Mouse (Mus musculus) hindbrain, embryonic 13.5 days (tissue): ENCODE measurements around the gene Ccdc47. TPM values are rescaled to one million over a fixed set of nuclear protein-coding genes. Genes with fewer than 3 reads are reported as not detected.
A peak's percentile ranks its signal among the peaks of the same experiment; 100 is the strongest.
"Not testable (repeated sequence)": the region's sequence is repeated elsewhere in the genome, so short reads cannot be mapped to it uniquely, and the experiment has no call there.

ENCODE experiments used
- ATAC-seq: fragments of 200-750 bp; cut with Nextera tagmentation; 2 replicates; pipeline ENCODE4 v1.8.0; 2017; ENCODE audit warnings: moderate TSS enrichment; ENCODE audit not compliant: low FRiP score
- H3K27ac ChIP-seq: fragments of 300-500 bp; sonication (generic); 2 replicates; pipeline ENCODE4 v1.5.1; 2015; ENCODE audit warnings: inconsistent platforms, mild to moderate bottlenecking, moderate library complexity
- H3K27me3 ChIP-seq: fragments of 300-500 bp; sonication (generic); 2 replicates; pipeline ENCODE4 v1.6.1; 2015; ENCODE audit warnings: mild to moderate bottlenecking, inconsistent platforms
- H3K36me3 ChIP-seq: fragments of 300-500 bp; sonication (generic); 2 replicates; pipeline ENCODE4 v1.6.1; 2015; ENCODE audit warnings: mild to moderate bottlenecking, inconsistent platforms
- H3K4me1 ChIP-seq: fragments of 300-500 bp; sonication (generic); replicated peaks from 2 replicates; pipeline ENCODE4 v1.6.1; 2015; ENCODE audit warnings: inconsistent platforms
- H3K4me2 ChIP-seq: fragments of 300-500 bp; sonication (generic); 2 replicates; pipeline ENCODE4 v1.6.1; 2015; ENCODE audit warnings: inconsistent platforms, mild to moderate bottlenecking, moderate library complexity
- H3K4me3 ChIP-seq: fragments of 300-500 bp; sonication (generic); 2 replicates; pipeline ENCODE4 v1.5.1; 2015; ENCODE audit warnings: mild to moderate bottlenecking, inconsistent platforms
- H3K9ac ChIP-seq: fragments of 300-500 bp; sonication (generic); 2 replicates; pipeline ENCODE4 v1.6.1; 2015; ENCODE audit warnings: mild to moderate bottlenecking, inconsistent platforms
- H3K9me3 ChIP-seq: fragments of 300-500 bp; sonication (generic); 2 replicates; pipeline ENCODE4 v1.6.1; 2016; ENCODE audit warnings: inconsistent platforms
- WGBS: fragments of 180-500 bp; shearing (Covaris S2); methylation state at CpG from one replicate; pipeline ENCODE4 v1.1.7; 2015; 5-methylcytosine and 5-hydroxymethylcytosine counted together
- polyA plus RNA-seq: library from polyadenylated mRNA; unstranded; fragments of >200 nt; fragmentation: Nextera tagmentation; extraction: Ambion mirVana; gene quantifications from 2 replicates; pipeline ENCODE4 v1.2.1, GENCODE M21; 2015

The Ccdc47 gene
- polyA plus RNA-seq, result 97.0 and 106 TPM in 2 replicates

DNA sequence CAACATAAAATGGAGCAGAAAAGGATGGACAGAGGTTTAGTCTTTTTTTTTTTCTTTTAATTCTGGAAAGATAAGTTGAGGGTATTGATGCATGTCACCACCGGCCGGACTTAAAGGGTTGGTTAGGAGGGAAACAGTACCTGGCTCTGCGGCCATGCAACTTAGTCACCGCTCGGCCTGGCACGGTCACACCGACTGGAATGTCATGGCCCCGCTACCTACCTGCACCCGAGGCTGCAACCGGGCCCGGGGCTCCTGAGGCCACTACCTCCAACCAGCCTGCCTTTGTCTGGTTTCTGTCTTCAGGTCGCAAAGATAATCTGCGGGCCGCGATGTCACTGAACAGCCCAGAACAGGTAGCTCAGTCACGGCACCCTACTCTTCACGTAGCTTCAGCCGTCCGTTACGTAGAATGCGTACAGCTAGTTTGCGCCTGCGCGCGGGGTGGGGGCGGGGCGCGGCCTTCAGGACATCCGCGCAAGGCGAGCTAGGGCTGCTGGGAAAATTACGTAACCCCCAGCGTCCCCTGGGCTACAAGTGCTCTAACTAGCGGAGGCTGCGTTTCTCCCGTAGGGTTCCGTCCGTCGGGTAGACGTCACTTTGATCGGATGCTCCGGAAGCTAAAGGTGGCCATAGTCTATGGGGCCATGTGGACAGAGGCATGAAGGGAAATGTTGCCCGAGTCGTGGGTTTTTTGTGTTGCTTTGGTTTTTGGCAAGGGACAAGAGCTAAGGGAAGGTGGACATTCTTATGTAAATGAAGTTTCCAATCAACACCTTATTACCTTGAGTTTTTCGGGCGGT lies at the start of gene Ccdc47:
Gene Ccdc47, minus strand, starts transcription at position 418 of the 803 bp plus-strand sequence.
- H3K27ac ChIP-seq, result peak within 1 kb of the TSS; percentile 94
- peaks cover 46% of the 10 kb centered on the region for H3K4me1 ChIP-seq
- WGBS, result under 1% methylated on average over 46 of the region's 46 CpGs
- H3K9me3 ChIP-seq, result no peaks in the 10 kb centered on the region
- H3K36me3 ChIP-seq, result peaks cover 20% of the 10 kb centered on the region
- peak within 1 kb of the TSS; percentile 72 for H3K4me2 ChIP-seq
- H3K9ac ChIP-seq, result peak within 1 kb of the TSS; percentile 97
- H3K4me3 ChIP-seq, result peak within 1 kb of the TSS; percentile 96
- ATAC-seq, result peak; percentile 99
- no peaks in the 10 kb centered on the region for H3K27me3 ChIP-seq

DNA sequence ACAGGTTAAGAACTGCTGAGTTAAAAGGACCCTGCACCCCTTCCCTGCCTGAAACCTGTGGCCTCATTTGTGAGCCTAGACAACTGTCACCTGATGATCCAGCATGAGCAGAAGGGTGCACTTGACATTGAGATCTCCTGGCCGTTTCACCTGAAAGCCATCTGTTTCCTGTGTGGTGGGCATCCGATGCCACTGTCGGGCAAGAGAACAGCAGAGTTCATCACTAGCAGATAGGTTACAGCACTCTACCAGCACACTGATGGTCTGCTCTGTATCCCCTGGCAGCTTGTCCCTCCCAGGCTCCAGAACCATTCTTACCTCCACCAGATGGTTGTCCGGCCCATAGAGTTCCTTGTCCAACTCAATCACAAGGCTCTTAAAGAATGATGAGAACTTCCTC lies 49.4 kb upstream of the Ccdc47 start:
- peaks cover 36% of the 10 kb centered on the region for H3K4me1 ChIP-seq
- 97% methylated on average over 4 of the region's 4 CpGs for WGBS

DNA sequence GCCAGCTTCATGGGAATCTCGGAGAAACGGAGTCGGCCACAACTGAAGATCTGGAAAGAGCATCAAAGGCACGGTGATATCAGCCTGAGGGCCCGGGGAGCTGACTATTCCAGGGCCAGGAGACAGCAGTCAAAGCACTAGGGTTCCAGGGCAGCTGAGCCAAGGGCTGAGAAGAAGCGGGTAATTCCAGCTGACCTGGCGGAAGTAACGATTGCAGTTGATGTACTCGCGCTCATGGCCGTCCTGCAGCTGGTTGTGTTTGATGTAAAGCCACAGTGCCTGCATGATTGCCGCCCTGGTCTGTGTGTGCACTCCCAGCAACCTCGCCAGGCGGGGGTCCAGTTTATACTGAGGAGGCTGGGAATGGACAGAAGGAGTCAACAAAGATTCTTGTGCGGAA lies 48.8 kb upstream of the Ccdc47 start:
- H3K9ac ChIP-seq, result no peak overlapping the region
- no peak overlapping the region for H3K4me2 ChIP-seq
- no peak overlapping the region for H3K27ac ChIP-seq
- no peak overlapping the region for H3K4me3 ChIP-seq
- no peaks in the 10 kb centered on the region for H3K27me3 ChIP-seq
- no peaks in the 10 kb centered on the region for H3K9me3 ChIP-seq
- peaks cover 69% of the 10 kb centered on the region for H3K36me3 ChIP-seq
- ATAC-seq, result no peak
- H3K4me1 ChIP-seq, result peaks cover 31% of the 10 kb centered on the region
- 95% methylated on average over 15 of the region's 15 CpGs for WGBS

More for the DNA sequence above, 49.4 kb upstream of the Ccdc47 start:
- Histone ChIP-seq H3K27me3 (no peaks in the 10 kb centered on the region), H3K9me3 (no peaks in the 10 kb centered on the region), H3K4me2 (no peak overlapping the region), H3K27ac (no peak overlapping the region), H3K36me3 (peaks cover 68% of the 10 kb centered on the region), H3K9ac (no peak overlapping the region), H3K4me3 (no peak overlapping the region)
- no peak for ATAC-seq

DNA sequence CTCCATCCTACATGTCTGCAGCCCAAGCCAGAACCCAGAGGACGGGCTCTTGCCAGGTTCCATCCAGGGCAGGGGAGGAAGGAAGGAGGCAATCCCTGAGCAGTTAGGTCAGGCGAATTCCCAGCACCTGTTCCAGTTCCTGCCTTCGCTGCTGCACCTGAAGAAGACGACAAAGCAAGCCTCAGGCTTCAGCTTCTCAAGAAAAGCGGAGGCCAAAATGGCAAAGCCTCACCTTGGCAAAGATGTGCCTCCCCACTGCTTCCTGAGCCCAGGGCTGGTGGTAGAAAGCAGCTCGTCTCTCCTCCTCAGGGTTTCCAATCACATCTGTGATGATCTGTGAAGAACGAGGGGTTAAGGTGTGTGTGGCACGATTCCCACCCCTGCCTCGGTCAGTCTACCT lies 47.8 kb upstream of the Ccdc47 start:
- no peak for ATAC-seq
- H3K36me3 ChIP-seq, result peaks cover 75% of the 10 kb centered on the region
- H3K4me2 ChIP-seq, result no peak overlapping the region

DNA sequence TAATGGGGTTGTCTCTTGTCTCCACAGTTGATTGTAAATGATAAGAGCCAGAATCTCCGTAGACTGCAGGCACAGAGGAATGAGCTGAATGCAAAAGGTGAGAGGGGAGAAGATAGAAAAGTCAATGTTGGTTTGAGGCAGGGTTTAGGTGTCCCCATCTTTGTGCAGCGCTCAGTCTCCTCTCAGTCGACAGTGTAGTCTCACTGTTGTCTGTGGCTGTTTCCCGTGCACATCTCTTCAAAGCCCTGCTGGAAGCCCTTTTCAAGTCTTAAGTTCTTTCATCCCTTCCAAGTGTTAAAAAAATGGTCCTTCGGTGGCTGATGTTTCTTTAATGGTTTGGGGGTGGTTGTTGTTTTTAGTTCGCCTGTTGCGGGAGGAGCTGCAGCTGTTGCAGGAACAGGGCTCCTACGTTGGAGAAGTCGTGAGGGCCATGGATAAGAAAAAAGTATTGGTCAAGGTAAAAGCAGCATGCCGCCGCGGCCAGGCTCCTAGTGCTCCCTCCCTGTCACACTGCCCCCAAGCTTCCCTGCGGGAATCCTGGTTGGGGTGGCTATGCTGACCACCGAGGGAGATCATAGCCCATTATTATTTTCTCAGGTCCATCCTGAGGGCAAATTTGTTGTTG lies 44.8 kb upstream of the Ccdc47 start:
- Histone ChIP-seq H3K36me3 (peaks cover 69% of the 10 kb centered on the region), H3K27ac (no peak overlapping the region), H3K27me3 (no peaks in the 10 kb centered on the region), H3K9me3 (no peaks in the 10 kb centered on the region), H3K4me3 (no peak overlapping the region), H3K4me1 (peaks cover 19% of the 10 kb centered on the region), H3K4me2 (no peak overlapping the region), H3K9ac (no peak overlapping the region)
- WGBS, result 88% methylated on average over 14 of the region's 14 CpGs
- no peak for ATAC-seq

More for the DNA sequence above, 47.8 kb upstream of the Ccdc47 start:
- WGBS, result 93% methylated on average over 9 of the region's 9 CpGs
- Histone ChIP-seq H3K9ac (no peak overlapping the region), H3K9me3 (no peaks in the 10 kb centered on the region), H3K4me1 (peaks cover 24% of the 10 kb centered on the region), H3K4me3 (no peak overlapping the region), H3K27ac (no peak overlapping the region), H3K27me3 (no peaks in the 10 kb centered on the region)

DNA sequence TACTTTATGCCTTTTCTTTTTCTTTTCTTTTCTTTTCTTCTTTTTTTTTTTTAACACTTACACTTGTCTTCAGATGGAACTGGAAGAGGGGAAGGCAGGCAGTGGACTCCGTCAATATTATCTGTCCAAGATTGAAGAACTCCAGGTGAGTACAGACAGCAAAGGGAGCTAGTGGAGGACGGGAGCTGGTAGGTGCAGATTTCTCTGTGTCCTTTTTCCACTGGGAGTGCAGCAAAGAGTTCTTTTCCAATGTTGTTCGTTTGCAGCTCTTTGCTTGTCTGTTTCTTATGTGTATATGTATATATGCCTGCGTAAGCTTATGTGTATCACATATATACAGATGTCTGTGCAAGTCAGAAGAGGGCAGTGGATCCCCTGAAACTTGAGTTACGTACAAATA lies 40.6 kb upstream of the Ccdc47 start:
- H3K9me3 ChIP-seq, result no peaks in the 10 kb centered on the region
- H3K4me3 ChIP-seq, result peak overlapping the region; percentile 84
- H3K9ac ChIP-seq, result peak overlapping the region; percentile 88
- peaks cover 29% of the 10 kb centered on the region for H3K4me1 ChIP-seq
- H3K27ac ChIP-seq, result no peak overlapping the region
- H3K36me3 ChIP-seq, result peaks cover 50% of the 10 kb centered on the region
- WGBS, result 68% methylated on average over 5 of the region's 5 CpGs
- no peak for ATAC-seq
- no peaks in the 10 kb centered on the region for H3K27me3 ChIP-seq
- H3K4me2 ChIP-seq, result peak overlapping the region; percentile 99

DNA sequence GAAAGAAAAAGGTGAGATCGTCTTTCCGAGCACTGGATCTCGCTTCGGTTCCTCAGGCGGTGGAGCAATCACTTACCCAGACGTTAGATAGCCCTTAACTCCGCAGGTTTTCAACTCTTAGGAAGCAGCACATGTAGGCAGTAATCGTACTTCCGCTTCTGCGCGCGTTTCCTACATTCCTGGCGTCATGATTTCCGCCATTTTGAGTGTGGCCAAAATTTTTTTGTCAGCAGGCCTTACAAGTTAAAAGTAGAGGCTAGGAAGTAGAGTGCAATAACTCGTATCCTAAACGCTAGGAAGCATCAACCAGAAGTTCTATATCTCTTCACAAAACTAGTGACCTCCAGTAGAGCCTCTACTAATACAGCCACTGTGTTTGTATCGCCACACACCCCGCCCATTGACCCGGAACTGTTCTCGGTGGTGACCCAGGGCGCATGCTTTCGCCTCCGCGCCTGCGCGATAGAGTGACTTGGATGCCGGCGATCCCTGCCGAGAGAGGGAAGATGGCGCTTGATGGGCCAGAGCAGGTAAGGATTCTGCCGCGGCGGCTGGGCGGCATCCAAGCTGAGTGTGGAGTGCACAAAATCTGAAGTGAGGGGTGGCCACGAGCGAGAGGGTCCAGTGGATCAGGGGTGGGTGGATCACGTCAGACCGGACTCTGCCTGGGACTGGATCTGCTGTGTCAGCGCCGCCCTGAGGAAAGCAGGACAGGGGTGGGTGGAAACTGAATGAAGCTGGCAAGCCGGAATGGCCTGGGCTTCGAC lies 39.7 kb upstream of the Ccdc47 start, which contains the start of the genes Ftsj3 and Psmc5:
Gene Ftsj3, minus strand, starts transcription at position 395 of the 767 bp plus-strand sequence.
Gene Psmc5, plus strand, starts transcription at position 470 of the 767 bp plus-strand sequence.
- H3K9me3 ChIP-seq, result no peaks in the 10 kb centered on the region
- H3K9ac ChIP-seq, result peak within 1 kb of the TSS; percentile 88
- peak within 1 kb of the TSS; percentile 99 for H3K4me2 ChIP-seq
- under 1% methylated on average over 42 of the region's 42 CpGs for WGBS
- peak; percentile 97 for ATAC-seq
- H3K27ac ChIP-seq, result peak within 1 kb of the TSS; percentile 90
- H3K4me3 ChIP-seq, result peak within 1 kb of the TSS; percentile 84
- no peaks in the 10 kb centered on the region for H3K27me3 ChIP-seq
- H3K36me3 ChIP-seq, result peaks cover 50% of the 10 kb centered on the region
- H3K4me1 ChIP-seq, result peaks cover 29% of the 10 kb centered on the region

DNA sequence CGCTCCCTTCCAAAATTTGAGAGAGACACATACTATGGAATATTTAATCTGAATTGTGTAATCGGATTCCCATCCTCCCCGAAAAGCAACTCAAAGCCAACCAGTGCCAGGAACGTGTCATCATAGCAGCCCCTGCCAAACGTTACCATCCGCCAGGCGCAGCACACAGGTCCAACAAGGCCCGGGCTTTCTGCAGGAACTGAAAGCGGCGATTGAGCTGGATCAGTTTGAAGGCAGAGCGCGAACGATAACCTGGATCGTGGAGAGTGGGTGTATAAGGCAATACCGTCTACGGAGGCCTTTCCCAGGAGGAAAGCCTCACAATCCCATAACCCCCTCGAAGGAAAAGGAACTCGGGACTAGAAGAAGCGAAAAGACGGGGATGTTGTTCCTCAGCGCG lies 39.0 kb upstream of the Ccdc47 start:
- Histone ChIP-seq H3K4me3 (peak overlapping the region; percentile 84), H3K36me3 (peaks cover 53% of the 10 kb centered on the region), H3K9me3 (no peaks in the 10 kb centered on the region), H3K27ac (no peak overlapping the region), H3K9ac (peak overlapping the region; percentile 88), H3K4me1 (peaks cover 29% of the 10 kb centered on the region), H3K27me3 (no peaks in the 10 kb centered on the region), H3K4me2 (peak overlapping the region; percentile 99)
- peak; percentile 1; the same call in 1 of the 2 replicates for ATAC-seq
- WGBS, result 4% methylated on average over 22 of the region's 22 CpGs

DNA sequence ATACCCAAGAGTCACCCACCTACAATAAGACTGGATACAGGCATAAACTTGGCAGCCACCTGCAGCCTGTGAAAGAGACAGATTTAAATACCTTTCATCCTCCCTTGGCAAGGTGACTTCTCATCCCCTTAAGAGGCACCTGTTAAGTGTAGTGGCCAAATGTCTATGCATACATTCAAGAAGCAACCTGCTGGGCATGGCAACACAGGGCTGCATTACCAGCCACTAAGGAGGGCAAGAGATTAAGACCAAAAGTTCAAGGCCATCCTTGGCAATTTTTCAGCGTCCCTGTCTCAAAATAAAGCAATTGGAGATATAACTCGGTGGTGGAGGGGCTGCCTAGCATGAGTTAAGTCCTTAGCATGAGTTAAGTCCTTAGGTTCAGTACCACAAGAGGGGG lies 38.6 kb upstream of the Ccdc47 start:
- H3K4me2 ChIP-seq, result peak overlapping the region; percentile 99
- H3K36me3 ChIP-seq, result peaks cover 57% of the 10 kb centered on the region
- H3K9me3 ChIP-seq, result no peaks in the 10 kb centered on the region
- peak overlapping the region; percentile 88 for H3K9ac ChIP-seq
- ATAC-seq, result no peak
- H3K27ac ChIP-seq, result no peak overlapping the region
- H3K4me1 ChIP-seq, result peaks cover 29% of the 10 kb centered on the region
- H3K4me3 ChIP-seq, result peak overlapping the region; percentile 84
- 24% methylated on average over 2 of the region's 2 CpGs for WGBS
- no peaks in the 10 kb centered on the region for H3K27me3 ChIP-seq

DNA sequence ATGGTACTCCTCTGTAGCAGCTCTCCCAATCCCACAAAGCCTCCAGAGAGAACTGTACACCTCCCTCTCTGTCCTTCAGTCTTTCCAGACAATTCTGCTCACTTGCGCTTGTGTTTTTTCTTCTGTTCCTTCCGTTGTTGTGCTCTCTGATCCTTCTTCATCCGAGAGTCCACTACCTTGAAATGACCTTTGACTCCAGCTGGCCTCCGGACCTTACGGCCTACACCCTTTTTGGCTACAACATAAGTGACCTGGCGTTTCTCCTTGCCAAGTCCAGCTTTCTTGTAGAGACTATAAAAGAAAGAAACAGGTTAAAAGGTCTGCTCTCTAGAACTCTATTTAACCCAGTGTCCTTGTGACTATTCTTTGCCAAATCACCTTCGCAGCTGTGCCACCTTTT lies 33.2 kb upstream of the Ccdc47 start:
- Histone ChIP-seq H3K27me3 (no peaks in the 10 kb centered on the region), H3K4me3 (no peak overlapping the region), H3K27ac (no peak overlapping the region), H3K4me1 (no peaks in the 10 kb centered on the region), H3K4me2 (no peak overlapping the region), H3K9ac (no peak overlapping the region), H3K36me3 (peaks cover 97% of the 10 kb centered on the region), H3K9me3 (no peaks in the 10 kb centered on the region)
- no peak for ATAC-seq
- WGBS, result 90% methylated on average over 7 of the region's 7 CpGs

DNA sequence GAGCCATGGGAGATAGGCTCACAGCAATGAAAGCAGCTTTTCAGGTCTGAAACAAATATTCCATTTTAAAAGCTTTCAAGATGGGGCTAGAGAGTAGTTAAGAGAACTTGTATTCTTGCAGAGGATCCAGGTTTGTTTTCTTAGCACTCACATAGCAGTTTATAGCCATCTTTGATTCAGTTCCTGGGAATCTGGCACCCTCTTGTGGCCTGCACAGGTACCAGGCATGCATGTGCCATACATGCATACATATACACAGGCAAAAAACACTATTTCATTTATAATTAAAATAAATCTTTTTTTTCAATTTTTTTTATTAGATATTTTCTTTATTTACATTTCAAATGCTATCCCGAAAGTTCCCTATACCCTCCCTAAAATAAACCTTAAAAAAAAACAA lies 30.7 kb upstream of the Ccdc47 start:
- Histone ChIP-seq H3K4me3 (no peak overlapping the region), H3K9ac (no peak overlapping the region), H3K4me2 (no peak overlapping the region), H3K27ac (no peak overlapping the region), H3K4me1 (no peaks in the 10 kb centered on the region), H3K36me3 (peaks cover 99% of the 10 kb centered on the region), H3K27me3 (no peaks in the 10 kb centered on the region), H3K9me3 (no peaks in the 10 kb centered on the region)
- ATAC-seq, result no peak
- WGBS, result 96% methylated on average over 1 of the region's 1 CpGs

DNA sequence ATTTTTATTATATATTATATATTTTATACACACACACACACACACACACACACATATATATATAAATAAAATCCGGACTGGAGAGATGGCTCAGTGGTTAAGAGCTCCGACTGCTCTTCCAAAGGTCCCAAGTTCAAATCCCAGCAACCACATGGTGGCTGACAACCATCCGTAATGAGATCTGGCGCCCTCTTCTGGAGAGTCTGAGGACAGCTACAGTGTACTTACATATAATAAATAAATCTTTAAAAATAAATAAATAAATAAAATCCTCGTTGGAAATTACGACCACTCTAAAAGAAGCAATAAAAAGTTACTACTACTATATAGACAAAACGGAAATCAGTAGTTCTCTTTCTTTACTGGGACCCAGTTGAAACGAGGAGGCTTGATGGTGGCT lies 17.8 kb upstream of the Ccdc47 start:
- H3K27ac ChIP-seq, H3K27me3 ChIP-seq, ATAC-seq, H3K4me1 ChIP-seq, H3K4me2 ChIP-seq, H3K9ac ChIP-seq, H3K4me3 ChIP-seq, H3K9me3 ChIP-seq: not testable (repeated sequence)
- 81% methylated on average over 8 of the region's 8 CpGs for WGBS
- H3K36me3 ChIP-seq, result peaks cover 71% of the 10 kb centered on the region
